Mouse (Mus musculus) heart, embryonic 12.5 days (tissue): ENCODE data around the gene Actr1a. TPM values are rescaled to one million over a fixed set of nuclear protein-coding genes. Genes with fewer than 3 reads are reported as not detected.

Experiments used
- ATAC-seq: fragments of 200-750 bp; cut with Nextera tagmentation; 2 replicates; pipeline ENCODE4 v1.8.0; 2017; ENCODE audit warnings: moderate TSS enrichment, moderate library complexity; ENCODE audit not compliant: insufficient number of reproducible peaks, low FRiP score
- H3K27ac ChIP-seq: fragments of 300-500 bp; sonication (generic); 2 replicates; pipeline ENCODE4 v1.5.1; 2016; ENCODE audit warnings: mild to moderate bottlenecking, moderate library complexity; ENCODE audit not compliant: poor library complexity, severe bottlenecking
- H3K27me3 ChIP-seq: fragments of 300-500 bp; sonication (generic); replicated peaks from 2 replicates; pipeline ENCODE4 v1.6.1; 2016; ENCODE audit warnings: mild to moderate bottlenecking, moderate library complexity
- H3K36me3 ChIP-seq: fragments of 300-500 bp; sonication (generic); 2 replicates; pipeline ENCODE4 v1.6.1; 2016; ENCODE audit warnings: mild to moderate bottlenecking, moderate library complexity
- H3K4me1 ChIP-seq: fragments of 300-500 bp; sonication (generic); replicated peaks from 2 replicates; pipeline ENCODE4 v1.6.1; 2016; ENCODE audit warnings: mild to moderate bottlenecking
- H3K4me2 ChIP-seq: fragments of 300-500 bp; sonication (generic); 2 replicates; pipeline ENCODE4 v1.6.1; 2016; ENCODE audit warnings: mild to moderate bottlenecking, moderate library complexity
- H3K4me3 ChIP-seq: fragments of 300-500 bp; sonication (generic); 2 replicates; pipeline ENCODE4 v1.5.1; 2016; ENCODE audit warnings: mild to moderate bottlenecking
- H3K9ac ChIP-seq: fragments of 300-500 bp; sonication (generic); 2 replicates; pipeline ENCODE4 v1.6.1; 2016; ENCODE audit warnings: mild to moderate bottlenecking, moderate library complexity
- H3K9me3 ChIP-seq: fragments of 300-500 bp; sonication (generic); replicated peaks from 2 replicates; pipeline ENCODE4 v1.6.1; 2016; ENCODE audit warnings: mild to moderate bottlenecking, moderate library complexity
- WGBS: fragments of 180-500 bp; shearing (Covaris S2); methylation state at CpG from one replicate; pipeline ENCODE4 v1.1.7; 2016; 5-methylcytosine and 5-hydroxymethylcytosine counted together
- polyA plus RNA-seq: library from polyadenylated mRNA; unstranded; fragments of >200 nt; fragmentation: Nextera tagmentation; extraction: Ambion mirVana; gene quantifications from 2 replicates; pipeline ENCODE4 v1.2.1, GENCODE M21; 2016

Actr1a gene
- polyA plus RNA-seq, 1 experiment from 2014 or later = 118 TPM

- 84% methylated on average over 7 of the region's 7 CpGs for WGBS
- ATAC-seq = no peak
- Histone ChIP-seq H3K4me3 (no peak overlapping the region), H3K27ac (no peak overlapping the region), H3K9me3 (no peaks in the 10 kb centered on the region), H3K9ac (no peak overlapping the region), H3K4me2 (no peak overlapping the region), H3K4me1 (peaks cover 36% of the 10 kb centered on the region), H3K36me3 (peaks cover 40% of the 10 kb centered on the region), H3K27me3 (no peaks in the 10 kb centered on the region)
These were observed 5.0 kb upstream of the Actr1a start for GRCm38 (mm10) chr19:46400558-46400957.

DNA sequence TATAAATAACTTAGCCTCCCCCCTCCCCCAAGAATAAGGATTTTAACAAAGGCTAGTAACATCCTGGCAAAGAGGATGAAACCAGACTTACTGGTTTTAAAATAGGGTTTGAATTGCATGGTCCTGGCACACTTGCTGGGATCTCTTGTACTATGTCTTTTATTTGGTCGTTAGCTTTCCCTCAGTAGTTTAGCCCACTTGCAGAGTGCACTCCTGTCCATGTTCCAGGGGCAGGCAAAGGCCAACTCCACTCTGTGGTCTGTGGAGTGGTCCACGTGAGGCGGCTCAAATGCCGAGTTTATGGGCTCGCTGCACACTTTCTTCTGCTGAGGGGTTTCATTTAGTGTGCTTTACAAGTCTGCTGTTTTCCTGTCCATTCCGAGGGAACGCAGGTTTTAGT lies 4.3 kb upstream of the Actr1a start:
- Histone ChIP-seq H3K4me1 (peaks cover 36% of the 10 kb centered on the region), H3K4me2 (peak overlapping the region; percentile 27; the same call in 1 of the 2 replicates), H3K27me3 (no peaks in the 10 kb centered on the region), H3K9ac (no peak overlapping the region), H3K36me3 (peaks cover 33% of the 10 kb centered on the region), H3K9me3 (no peaks in the 10 kb centered on the region), H3K4me3 (no peak overlapping the region), H3K27ac (no peak overlapping the region)
- 71% methylated on average over 7 of the region's 7 CpGs for WGBS
- ATAC-seq = no peak

GRCm38 (mm10) chr19:46399372-46399771 lies 3.8 kb upstream of the Actr1a start:
- Histone ChIP-seq H3K36me3 (peaks cover 29% of the 10 kb centered on the region), H3K4me3 (no peak overlapping the region), H3K4me1 (peaks cover 39% of the 10 kb centered on the region), H3K27ac (no peak overlapping the region), H3K4me2 (0 out of 2 replicates have a peak overlapping the region, but pooled peaks have one; percentile 38), H3K27me3 (no peaks in the 10 kb centered on the region), H3K9ac (peak overlapping the region; percentile 47; the same call in 1 of the 2 replicates), H3K9me3 (no peaks in the 10 kb centered on the region)
- WGBS = 79% methylated on average over 6 of the region's 6 CpGs
- no peak for ATAC-seq

- Histone ChIP-seq H3K4me1 (peaks cover 49% of the 10 kb centered on the region), H3K27ac (no peak overlapping the region), H3K27me3 (no peaks in the 10 kb centered on the region), H3K9ac (peak overlapping the region; percentile 92), H3K36me3 (peaks cover 21% of the 10 kb centered on the region), H3K4me3 (peak overlapping the region; percentile 86), H3K4me2 (peak overlapping the region; percentile 96), H3K9me3 (no peaks in the 10 kb centered on the region)
- WGBS = 39% methylated on average over 3 of the region's 3 CpGs
- ATAC-seq = no peak
These were observed 2.9 kb upstream of the Actr1a start for GRCm38 (mm10) chr19:46398401-46398800.

- no peaks in the 10 kb centered on the region for H3K9me3 ChIP-seq
- peak overlapping the region; percentile 92 for H3K9ac ChIP-seq
- H3K4me3 ChIP-seq = peak overlapping the region; percentile 86
- under 1% methylated on average over 16 of the region's 19 CpGs for WGBS
- peaks cover 50% of the 10 kb centered on the region for H3K4me1 ChIP-seq
- H3K27ac ChIP-seq = peak overlapping the region; percentile 83
- peak overlapping the region; percentile 96 for H3K4me2 ChIP-seq
- no peaks in the 10 kb centered on the region for H3K27me3 ChIP-seq
- no peak for ATAC-seq
- H3K36me3 ChIP-seq = peaks cover 13% of the 10 kb centered on the region
These were observed 2.0 kb upstream of the Actr1a start for GRCm38 (mm10) chr19:46397436-46398001.

DNA sequence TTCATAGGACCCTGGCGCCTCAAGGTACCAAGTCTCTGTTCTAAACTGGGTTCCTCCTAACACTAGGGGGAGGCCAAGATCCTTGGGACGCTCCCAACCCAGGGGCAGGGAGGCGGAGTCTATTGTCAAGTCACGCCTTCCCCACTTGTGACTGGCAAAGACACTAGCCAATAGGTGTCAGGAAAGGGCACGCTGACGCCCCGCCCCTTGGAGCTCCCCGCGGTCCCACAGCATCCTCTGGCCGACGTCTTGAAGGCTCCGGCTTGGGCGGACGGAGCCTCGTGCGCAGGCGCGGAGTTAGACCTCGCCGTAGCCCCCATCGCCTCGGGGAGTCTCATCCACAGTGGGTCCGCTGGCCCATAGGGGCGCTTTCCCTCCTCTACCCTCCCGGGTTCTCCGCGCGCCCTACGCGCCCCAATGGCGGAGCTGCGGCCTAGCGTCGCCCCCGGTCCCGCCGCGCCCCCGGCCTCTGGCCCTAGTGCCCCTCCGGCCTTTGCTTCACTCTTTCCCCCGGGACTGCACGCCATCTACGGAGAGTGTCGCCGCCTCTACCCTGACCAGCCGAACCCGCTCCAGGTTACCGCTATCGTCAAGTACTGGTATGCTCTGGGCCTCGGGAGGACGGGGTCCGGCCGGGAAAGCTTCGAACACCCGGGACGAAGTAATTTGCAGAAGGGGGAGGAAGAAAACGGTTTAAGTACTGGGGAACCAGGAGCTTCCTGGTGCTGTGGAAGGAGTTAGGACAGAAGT lies 1.3 kb upstream of the Actr1a start, which contains the start of gene Sufu:
Sufu (plus strand) TSS at position 211 of the 750 bp plus-strand sequence.
- Histone ChIP-seq H3K4me2 (peak within 1 kb of the TSS; percentile 96), H3K4me1 (peaks cover 50% of the 10 kb centered on the region), H3K27me3 (no peaks in the 10 kb centered on the region), H3K4me3 (peak within 1 kb of the TSS; percentile 86), H3K27ac (peak within 1 kb of the TSS; percentile 83), H3K9ac (peak within 1 kb of the TSS; percentile 92), H3K36me3 (peaks cover 9% of the 10 kb centered on the region), H3K9me3 (no peaks in the 10 kb centered on the region)
- under 1% methylated on average over 57 of the region's 57 CpGs for WGBS
- peak; percentile 92 for ATAC-seq

DNA sequence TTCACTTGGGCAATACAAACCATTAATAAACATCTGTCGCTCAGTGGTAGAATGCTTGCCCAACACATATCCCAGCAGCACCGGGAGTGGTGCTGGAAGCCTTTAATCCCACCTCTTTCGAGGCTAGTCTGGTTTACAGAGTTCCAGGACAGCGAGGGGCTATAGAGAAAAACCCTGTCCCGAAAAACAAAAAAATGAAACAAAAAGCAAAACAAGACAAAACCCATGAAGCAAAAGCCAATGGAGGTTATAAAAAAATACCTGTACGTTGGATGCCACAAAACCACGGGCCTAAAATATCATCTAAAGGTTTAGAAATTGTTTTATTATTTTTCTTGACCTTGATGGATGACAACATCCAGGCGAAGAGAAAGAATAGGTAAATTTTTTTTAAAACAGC lies 561 bp upstream of the Actr1a start:
- Histone ChIP-seq H3K36me3 (peaks cover 6% of the 10 kb centered on the region), H3K9ac (peak overlapping the region; percentile 85; the same call in 1 of the 2 replicates), H3K27ac (peak overlapping the region; percentile 29; the same call in 1 of the 2 replicates), H3K9me3 (no peaks in the 10 kb centered on the region), H3K4me2 (peak overlapping the region; percentile 86), H3K4me3 (peak overlapping the region; percentile 74), H3K27me3 (no peaks in the 10 kb centered on the region), H3K4me1 (peaks cover 50% of the 10 kb centered on the region)
- 12% methylated on average over 8 of the region's 8 CpGs for WGBS
- ATAC-seq = no peak

DNA sequence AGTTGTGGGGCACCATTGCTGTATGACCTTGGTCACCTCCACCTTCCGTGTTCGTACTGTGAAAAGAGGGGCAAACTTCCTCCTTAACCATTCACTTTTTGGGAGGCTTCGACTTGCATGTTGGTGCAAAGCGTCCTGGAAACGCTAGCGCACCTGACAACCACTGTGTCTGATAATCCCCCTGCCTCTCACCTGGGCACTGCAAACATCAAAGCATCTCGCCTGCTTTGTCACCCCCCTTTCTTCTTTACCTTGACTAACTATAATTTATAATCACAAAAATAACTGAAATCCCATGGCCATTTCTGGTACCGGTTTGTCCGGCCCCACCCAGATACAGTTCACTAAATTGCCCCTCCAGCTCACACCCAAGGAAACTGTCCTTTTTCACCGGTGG lies 838 bp downstream of the Actr1a start:
- Histone ChIP-seq H3K4me3 (peak overlapping the region; percentile 74), H3K27ac (no peak overlapping the region), H3K9me3 (no peaks in the 10 kb centered on the region), H3K9ac (peak overlapping the region; percentile 65), H3K4me1 (peaks cover 41% of the 10 kb centered on the region), H3K27me3 (no peaks in the 10 kb centered on the region), H3K4me2 (peak overlapping the region; percentile 86), H3K36me3 (peaks cover 10% of the 10 kb centered on the region)
- no peak for ATAC-seq
- WGBS = 6% methylated on average over 10 of the region's 10 CpGs

DNA sequence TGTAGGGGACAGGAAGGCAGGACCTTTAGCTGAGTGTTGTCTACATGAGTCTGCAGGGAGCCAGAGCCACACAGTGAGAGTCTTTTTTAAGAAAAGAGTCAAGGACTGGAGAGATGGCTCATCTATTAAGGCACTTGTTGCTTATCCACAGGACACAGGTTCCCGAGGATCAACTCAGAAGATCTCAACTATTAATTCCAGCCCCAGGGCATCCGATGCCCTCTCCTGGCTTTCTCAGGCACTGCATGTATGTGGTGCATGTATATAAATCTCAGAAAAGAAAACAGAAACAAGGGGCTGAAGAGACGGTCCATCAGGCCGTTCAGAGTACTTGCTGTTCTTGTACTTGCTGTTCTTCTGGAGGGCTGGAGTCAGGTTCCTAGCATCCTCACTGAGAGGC lies 3.5 kb downstream of the Actr1a start:
- H3K36me3 ChIP-seq = peaks cover 20% of the 10 kb centered on the region
- H3K9me3 ChIP-seq = no peaks in the 10 kb centered on the region
- 51% methylated on average over 4 of the region's 4 CpGs for WGBS
- H3K4me2 ChIP-seq = no peak overlapping the region
- H3K27ac ChIP-seq = no peak overlapping the region
- peaks cover 26% of the 10 kb centered on the region for H3K4me1 ChIP-seq
- H3K27me3 ChIP-seq = no peaks in the 10 kb centered on the region
- no peak overlapping the region for H3K9ac ChIP-seq
- no peak for ATAC-seq
- no peak overlapping the region for H3K4me3 ChIP-seq

GRCm38 (mm10) chr19:46389872-46390271 lies 5.7 kb downstream of the Actr1a start:
- H3K4me2 ChIP-seq = no peak overlapping the region
- no peak for ATAC-seq
- no peak overlapping the region for H3K27ac ChIP-seq
- no peaks in the 10 kb centered on the region for H3K9me3 ChIP-seq
- H3K36me3 ChIP-seq = peaks cover 39% of the 10 kb centered on the region
- peaks cover 22% of the 10 kb centered on the region for H3K4me1 ChIP-seq
- H3K9ac ChIP-seq = no peak overlapping the region
- H3K27me3 ChIP-seq = no peaks in the 10 kb centered on the region
- H3K4me3 ChIP-seq = no peak overlapping the region
- WGBS = 84% methylated on average over 5 of the region's 5 CpGs

GRCm38 (mm10) chr19:46382275-46382674 lies 13.3 kb downstream of the Actr1a start:
- H3K4me2 ChIP-seq = no peak overlapping the region
- no peak overlapping the region for H3K9ac ChIP-seq
- H3K36me3 ChIP-seq = peaks cover 94% of the 10 kb centered on the region
- no peaks in the 10 kb centered on the region for H3K4me1 ChIP-seq
- no peak overlapping the region for H3K4me3 ChIP-seq
- H3K9me3 ChIP-seq = no peaks in the 10 kb centered on the region
- H3K27ac ChIP-seq = no peak overlapping the region
- no peak for ATAC-seq
- 91% methylated on average over 9 of the region's 9 CpGs for WGBS
- no peaks in the 10 kb centered on the region for H3K27me3 ChIP-seq
